Mouse (Mus musculus) mouse trophoblast stem cell (cell line): ENCODE measurements around the gene Atp8b4.

ENCODE experiments used
- in situ Hi-C, 2 experiments: fragments of 300-500 bp; cut with MseI, MboI; formaldehyde crosslinking; loops; 2 replicates in 1 of 2; 3 replicates in 1 of 2; pipeline ENCODE4 v1.15.1; 2025

Atp8b4 gene

DNA sequence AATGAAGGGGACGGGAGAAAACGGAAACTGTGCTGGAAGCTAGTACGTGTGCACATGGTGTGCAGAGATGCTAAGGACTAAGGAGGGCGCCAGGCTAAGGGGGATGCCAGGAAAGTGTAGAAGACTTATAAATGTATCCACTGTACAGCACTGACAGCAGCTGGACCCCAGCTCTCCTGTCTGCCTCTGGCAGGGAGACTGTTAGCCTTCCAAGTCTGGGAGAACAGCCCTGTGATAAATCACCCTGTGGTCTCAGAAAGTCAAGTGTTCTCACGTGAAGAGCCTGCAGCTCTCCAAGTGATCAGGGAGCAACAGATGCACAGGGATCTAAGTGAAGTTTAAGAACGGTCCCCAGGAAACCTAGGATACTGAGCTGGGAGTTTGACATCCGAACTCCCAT, 209.8 kb downstream of the Atp8b4 start:
- in situ Hi-C loops: no loop called here

- in situ Hi-C loops: no loop called here
Measured at GRCm38 (mm10) chr2:126287942-126288341, 212.5 kb downstream of the Atp8b4 start.

DNA sequence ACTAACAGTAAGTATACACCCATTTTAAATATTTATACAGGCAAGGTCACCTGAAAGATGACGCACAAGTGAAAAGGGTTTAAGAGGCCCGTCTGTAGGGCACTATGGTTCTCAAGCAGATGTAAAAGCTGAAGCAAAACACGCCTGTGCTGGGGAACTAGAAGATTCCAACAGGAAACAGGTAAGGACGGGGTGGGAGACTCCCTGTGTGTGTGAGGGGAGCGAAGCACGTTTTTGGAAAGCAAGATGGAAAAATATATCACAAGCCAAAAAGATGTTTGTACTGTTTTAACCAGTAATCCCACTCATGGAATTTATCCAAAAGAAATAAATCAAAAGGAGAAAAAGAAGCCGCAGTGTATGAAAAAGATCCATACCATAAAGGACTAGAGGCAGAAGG, 214.1 kb downstream of the Atp8b4 start:
- in situ Hi-C loops: no loop called here

DNA sequence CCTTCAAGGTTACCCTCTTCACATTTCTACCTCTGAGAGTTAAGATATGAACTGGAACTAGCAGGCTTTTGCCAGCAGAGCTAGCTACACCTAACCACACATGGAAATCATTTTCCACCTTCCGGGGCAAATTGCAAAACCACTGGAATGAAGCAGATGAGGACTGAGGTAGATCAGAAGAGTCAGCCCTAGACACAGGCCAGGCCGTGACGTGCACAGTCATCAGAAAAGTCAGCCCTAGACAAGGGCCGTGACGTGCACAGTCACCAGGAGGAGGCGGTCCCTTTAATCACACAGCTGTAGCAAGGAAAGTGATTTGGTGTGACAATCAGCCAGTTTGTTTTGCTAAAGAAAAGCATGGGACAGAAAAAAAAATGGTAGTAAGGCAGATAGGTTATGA, 216.4 kb downstream of the Atp8b4 start:
- in situ Hi-C loops: no loop called here

GRCm38 (mm10) chr2:126283086-126283485, 217.4 kb downstream of the Atp8b4 start:
- in situ Hi-C loops: no loop called here

GRCm38 (mm10) chr2:126275511-126275910, 225.0 kb downstream of the Atp8b4 start:
- in situ Hi-C loops: no loop called here

GRCm38 (mm10) chr2:126274826-126275405, 225.6 kb downstream of the Atp8b4 start:
- in situ Hi-C loops: no loop called here

GRCm38 (mm10) chr2:126274311-126274710, 226.2 kb downstream of the Atp8b4 start:
- in situ Hi-C loops: no loop called here
